ENCODE assay signal across 25 mouse cellular contexts in genomic region chr3:95360276-95360675, GRCm38 (mm10). TPM values are rescaled to one million over a fixed set of nuclear protein-coding genes. Genes with fewer than 3 reads are reported as not detected.
DNase-seq lines count a peak whose midpoint lies in the region; ATAC-seq and TF ChIP-seq lines count a peak whose summit lies in the region.
"Not testable (repeated sequence)": the region's sequence is repeated elsewhere in the genome, so short reads cannot be mapped to it uniquely, and the experiment has no call there.
"Had no signal": no experiment of that assay in that cellular context is flagged by ENCODE, and none has a peak within 500 bp of the region (broad histone marks: within the 10 kb centered on the region; RNA-seq: fewer than 3 reads in every experiment).

No protein-coding gene starts in this region.

- peaks cover under 1 to 11% of the 10 kb centered on the region in 2 experiments for H3K36me3 ChIP-seq in MEL (ENCODE audit: control insufficient read depth in 1 of 2, insufficient read depth in 2 of 2, low read length in 2 of 2)
- H3K36me3 ChIP-seq in liver, embryonic 14.5 days (replicated peaks; ENCODE audit: control insufficient read depth, insufficient read depth, low read depth) = not testable (repeated sequence)

- TF ChIP-seq EP300 in MEL (IDR thresholded peaks at IDR 0.05; ENCODE audit: low read depth in 1 of 2, low read length in 2 of 2) = peak; percentile 57 to 73
- peak; percentile 45 for TF ChIP-seq EP300 in liver, embryonic 14.5 days (IDR thresholded peaks at IDR 0.05; ENCODE audit: low read depth)

- H3K79me2 ChIP-seq in MEL (ENCODE audit: control insufficient read depth, insufficient read depth, low read length, poor library complexity) = not testable (repeated sequence)

- H3K9me3 ChIP-seq in MEL (replicated peaks; ENCODE audit: insufficient read depth, low read length); liver, embryonic 14.5 days (ENCODE audit: control insufficient read depth, low read length): not testable (repeated sequence)

- WGBS in liver, embryonic 14.5 days (ENCODE audit: insufficient replicate concordance) = 30% methylated on average over 3 of the region's 3 CpGs

- not testable (repeated sequence) for H3K9ac ChIP-seq in MEL (ENCODE audit: control insufficient read depth, low read depth, low read length, poor library complexity, severe bottlenecking); liver, embryonic 14.5 days (replicated peaks)

- not testable (repeated sequence) for TF ChIP-seq POLR2A in MEL (IDR thresholded peaks at IDR 0.05; ENCODE audit: control insufficient read depth in 1 of 2, insufficient read depth in 1 of 2, low read depth in 1 of 2, low read length in 2 of 2, poor library complexity in 1 of 2)

- H3K27ac ChIP-seq in MEL (ENCODE audit: control insufficient read depth, low read depth, low read length) = peak overlapping the region; percentile 2; the same call in 1 of the 2 replicates
- H3K27ac ChIP-seq in liver, embryonic 14.5 days = not testable (repeated sequence)

- ATAC-seq in liver, embryonic 14.5 days (ENCODE audit: insufficient read depth) = not testable (repeated sequence)

- H3K27me3 ChIP-seq in MEL (ENCODE audit: control insufficient read depth in 1 of 2, insufficient read depth in 2 of 2, low read length in 2 of 2); liver, embryonic 14.5 days (ENCODE audit: control insufficient read depth, insufficient read depth, low read length): not testable (repeated sequence)

- not testable (repeated sequence) for TF ChIP-seq CTCF in MEL (IDR thresholded peaks at IDR 0.05 in 2 of 3, conservative IDR thresholded peaks at IDR 0.05 in 1 of 3; ENCODE audit: control insufficient read depth in 1 of 3, insufficient read depth in 1 of 3, low read depth in 2 of 3, low read length in 3 of 3, poor library complexity in 1 of 3, severe bottlenecking in 1 of 3); liver, embryonic 14.5 days (IDR thresholded peaks at IDR 0.05; ENCODE audit: low read depth)

- not testable (repeated sequence) for TF ChIP-seq RAD21 in MEL (IDR thresholded peaks at IDR 0.05; ENCODE audit: low read depth, low read length)

- DNase-seq in 416B (ENCODE audit: low read depth) (peak; percentile 32), MEL (ENCODE audit: low read depth, low spot score) (peak; percentile 59), adipocyte (ENCODE audit: low spot score) (peak; percentile 28), liver (peak; percentile 32)
- DNase-seq in c-Kit-positive CD71-positive TER-119-positive erythroid progenitor cells, embryonic 14.5 days (ENCODE audit: low spot score) = peak; percentile 65
- peak; percentile 29 to 66 (median 45) for DNase-seq in liver, embryonic 14.5 days (ENCODE audit: low read depth in 3 of 3, low spot score in 3 of 3)

- H3K4me2 ChIP-seq in liver, embryonic 14.5 days (ENCODE audit: low read depth) = peak overlapping the region; percentile 28; the same call in 1 of the 2 replicates

- H3K4me3 ChIP-seq in MEL (ENCODE audit: control insufficient read depth in 1 of 2, insufficient read depth in 1 of 2, low read depth in 2 of 2, low read length in 2 of 2); liver, embryonic 14.5 days (ENCODE audit: insufficient read depth in 1 of 2, low read depth in 2 of 2, low read length in 2 of 2): not testable (repeated sequence)

- H3K4me1 ChIP-seq in MEL (ENCODE audit: control insufficient read depth in 1 of 2, insufficient read depth in 2 of 2, low read length in 2 of 2) = peaks cover 0 to 15% of the 10 kb centered on the region in 2 experiments; a peak in 2 of 4 replicates
- H3K4me1 ChIP-seq in liver, embryonic 14.5 days (replicated peaks; ENCODE audit: control insufficient read depth in 2 of 2, insufficient read depth in 2 of 2, low read length in 1 of 2) = peaks cover 2 to 20% of the 10 kb centered on the region in 2 experiments; a peak in 2 of 4 replicates

TF ChIP-seq in MEL, 35 proteins besides CTCF, POLR2A, EP300 and RAD21:
- peak; percentile 60; the same call in 1 of the 2 replicates for TF ChIP-seq ETS1 (IDR thresholded peaks at IDR 0.05; ENCODE audit: low read depth, low read length)
- peak; percentile 36; the same call in 1 of the 2 replicates for TF ChIP-seq TCF12 (IDR thresholded peaks at IDR 0.05; ENCODE audit: low read depth, low read length)
- peak; percentile 87 for TF ChIP-seq TAL1 (IDR thresholded peaks at IDR 0.05; ENCODE audit: low read length)
- TF ChIP-seq E2F4 (IDR thresholded peaks at IDR 0.05; ENCODE audit: borderline replicate concordance, low read depth, low read length) = 0 out of 2 replicates have a peak, but pooled peaks have one; percentile 45
TF ChIP-seq in MEL: peak in this region for 4; not testable (repeated sequence) for 31.

RNA-seq across cellular contexts. Expression of gene Setdb1, which starts 3.3 kb away (rescaled TPM):
- total RNA-seq in MEL (2012; rRNA removed) = 91.0 and 101 TPM in 2 replicates
- polyA plus RNA-seq in MEL (2012; ENCODE audit: insufficient read depth in 1 of 2, insufficient read length in 2 of 2, low read depth in 1 of 2, low replicate concordance in 2 of 2, missing spikeins in 1 of 2) = 100 to 1,000 TPM in 1 of 2 experiments, not detected in 1; 116 TPM
- 11.2 and 14.1 TPM in 2 replicates for polyA plus RNA-seq in liver, embryonic 14.5 days (2012; rRNA removed)
- polyA plus RNA-seq in liver, embryonic 14.5 days (2014; fragmentation: Nextera tagmentation; extraction: Ambion mirVana) = 13.4 and 15.2 TPM in 2 replicates

RNA-seq across cellular contexts. Expression of gene 4930558C23Rik, which starts 42.4 kb away (rescaled TPM):
- not detected in 2 replicates for total RNA-seq in MEL (2012; rRNA removed)
- not detected for polyA plus RNA-seq in MEL (2012; ENCODE audit: insufficient read depth in 1 of 2, insufficient read length in 2 of 2, low read depth in 1 of 2, low replicate concordance in 2 of 2, missing spikeins in 1 of 2)
- polyA plus RNA-seq in liver, embryonic 14.5 days (2012; rRNA removed) = not detected in 2 replicates
- not detected in 2 replicates for polyA plus RNA-seq in liver, embryonic 14.5 days (2014; fragmentation: Nextera tagmentation; extraction: Ambion mirVana)
- total RNA-seq: adrenal gland, postnatal 10 days; adrenal gland, postnatal 4 days; common myeloid progenitor, adult 5-6 weeks; G1E; gastrocnemius, postnatal 36 days; heart, adult 18-20 months; heart, postnatal 10 days; heart, postnatal 4 days had no signal
- polyA plus RNA-seq: brain, embryonic 14.5 days; embryonic facial prominence, embryonic 11.5 days; erythroblast, embryonic 14.5 days; forebrain, embryonic 11.5 days; forebrain, embryonic 15.5 days; G1E; heart, embryonic 10.5 days; heart, embryonic 14.5 days; hindbrain, embryonic 12.5 days; hindbrain, embryonic 16.5 days; intestine, embryonic 14.5 days had no signal

RNA-seq across cellular contexts. Expression of gene Cers2, which starts 45.7 kb away (rescaled TPM):
- total RNA-seq in MEL (2012; rRNA removed) = 240 and 307 TPM in 2 replicates
- polyA plus RNA-seq in MEL (2012; ENCODE audit: insufficient read depth in 1 of 2, insufficient read length in 2 of 2, low read depth in 1 of 2, low replicate concordance in 2 of 2, missing spikeins in 1 of 2) = 100 to 1,000 TPM; 134 to 357 TPM
- polyA plus RNA-seq in liver, embryonic 14.5 days (2012; rRNA removed) = 55.1 and 63.8 TPM in 2 replicates
- 80.2 and 88.2 TPM in 2 replicates for polyA plus RNA-seq in liver, embryonic 14.5 days (2014; fragmentation: Nextera tagmentation; extraction: Ambion mirVana)

RNA-seq across cellular contexts. Expression of gene Anxa9, which starts 53.3 kb away (rescaled TPM):
- total RNA-seq in MEL (2012; rRNA removed) = 7.7 and 7.8 TPM in 2 replicates
- 10 to 100 TPM in 1 of 2 experiments, not detected in 1; 33.9 TPM for polyA plus RNA-seq in MEL (2012; ENCODE audit: insufficient read depth in 1 of 2, insufficient read length in 2 of 2, low read depth in 1 of 2, low replicate concordance in 2 of 2, missing spikeins in 1 of 2)
- polyA plus RNA-seq in liver, embryonic 14.5 days (2012; rRNA removed) = 2.5 and 2.6 TPM in 2 replicates
- 2.8 and 3.8 TPM in 2 replicates for polyA plus RNA-seq in liver, embryonic 14.5 days (2014; fragmentation: Nextera tagmentation; extraction: Ambion mirVana)
- total RNA-seq: gastrocnemius, adult 8-10 months had no signal
